Mouse (Mus musculus): Measurements from ENCODE around the gene Echdc2.

- TF ChIP-seq CTCF (IDR thresholded peaks at IDR 0.05; ENCODE audit: control insufficient read depth, insufficient read depth, insufficient replicate concordance, low read depth, low read length) (no peak), POLR2A (IDR thresholded peaks at IDR 0.05; ENCODE audit: control insufficient read depth, low read depth, low read length) (no peak)
These were observed 34.0 kb downstream of the Echdc2 start for GRCm38 (mm10) chr4:108199236-108199635.

Data from testis, adult 2 months (tissue).